Mouse (Mus musculus) thymus, adult 2 months (tissue): ENCODE data around the gene Actg2.

ENCODE experiments used
- CTCF ChIP-seq: fragments of 200-500 bp; IDR thresholded peaks from 2 replicates; pipeline ENCODE4 v1.5.1; 2012; ENCODE audit warnings: mild to moderate bottlenecking, control low read depth, low read length, moderate library complexity, borderline replicate concordance; ENCODE audit not compliant: control insufficient read depth, poor library complexity, insufficient read depth; ENCODE audit errors: extremely low read depth
- POLR2A ChIP-seq: fragments of 200-500 bp; IDR thresholded peaks from 2 replicates; pipeline ENCODE4 v1.6.1; 2012; ENCODE audit warnings: mild to moderate bottlenecking, low read length, control low read depth, moderate library complexity; ENCODE audit not compliant: control insufficient read depth, poor library complexity, insufficient read depth; ENCODE audit errors: extremely low read depth

DNA sequence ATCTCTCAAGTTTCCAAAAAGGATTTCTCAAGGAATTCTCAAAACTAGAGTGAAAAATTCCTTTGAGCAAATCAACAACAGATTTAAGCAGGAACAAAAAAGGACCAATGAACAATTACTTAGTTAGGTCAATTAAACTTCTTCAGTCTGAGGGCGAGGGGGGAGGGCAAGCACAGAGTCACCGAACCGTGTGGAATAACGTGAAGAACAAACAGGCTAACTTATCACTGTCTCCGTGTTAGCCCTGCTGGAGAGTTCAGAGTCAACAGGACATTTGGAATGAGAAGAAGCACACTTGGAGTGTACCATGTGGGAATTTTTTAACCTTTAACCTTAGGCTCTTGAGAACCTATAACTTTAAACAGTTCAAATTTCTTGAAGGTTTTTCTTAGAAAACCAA, 12.3 kb upstream of the Actg2 start:
- TF ChIP-seq CTCF (no peak), POLR2A (no peak)
